Mouse (Mus musculus): ENCODE results near the gene Tamm41. TPM values are rescaled to one million over a fixed set of nuclear protein-coding genes. Genes with fewer than 3 reads are reported as not detected.

The Tamm41 gene
- polyA plus RNA-seq, 1 experiment = 42.8 TPM

DNA sequence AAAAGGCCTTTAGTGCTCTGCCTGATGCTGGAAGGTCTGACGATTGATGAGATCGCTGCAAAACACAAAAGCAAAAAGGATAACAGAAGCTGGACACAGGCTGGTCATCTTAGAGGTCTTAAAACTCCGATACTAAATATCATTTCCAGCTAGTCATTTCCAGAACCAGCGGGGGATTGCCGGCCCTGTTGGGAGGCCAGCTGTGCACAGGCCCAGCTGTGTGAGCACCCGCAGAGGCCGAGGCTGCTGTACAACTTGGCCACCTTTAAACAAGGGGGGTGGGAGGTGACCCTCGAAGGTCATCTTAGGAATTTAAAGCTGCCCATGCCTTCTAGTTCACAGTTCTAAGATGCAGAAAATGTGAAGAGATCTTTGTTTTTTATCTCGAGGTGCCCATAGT, 26.9 kb downstream of the Tamm41 start:
- no peak for TF ChIP-seq CTCF (IDR thresholded peaks at IDR 0.05; ENCODE audit: borderline replicate concordance, control insufficient read depth, extremely low read depth, insufficient read depth, low read length, poor library complexity)
- TF ChIP-seq POLR2A (IDR thresholded peaks at IDR 0.05; ENCODE audit: control insufficient read depth, extremely low read depth, insufficient read depth, low read length, poor library complexity) = no peak
- H3K27ac ChIP-seq (ENCODE audit: control insufficient read depth, insufficient read depth, low read length) = no peak overlapping the region
- no peaks in the 10 kb centered on the region for H3K27me3 ChIP-seq (ENCODE audit: control insufficient read depth, insufficient read depth, low read length)
- peaks cover 4% of the 10 kb centered on the region for H3K4me1 ChIP-seq (replicated peaks; ENCODE audit: control insufficient read depth, insufficient read depth, low read length)
- DNase-seq = no peak
- WGBS = 94% methylated on average over 9 of the region's 9 CpGs
- peaks cover 5% of the 10 kb centered on the region; the same call in 1 of the 2 replicates for H3K36me3 ChIP-seq (ENCODE audit: control insufficient read depth, insufficient read depth, low read length)
- H3K4me3 ChIP-seq (ENCODE audit: control insufficient read depth, insufficient read depth, low read length) = no peak overlapping the region

DNA sequence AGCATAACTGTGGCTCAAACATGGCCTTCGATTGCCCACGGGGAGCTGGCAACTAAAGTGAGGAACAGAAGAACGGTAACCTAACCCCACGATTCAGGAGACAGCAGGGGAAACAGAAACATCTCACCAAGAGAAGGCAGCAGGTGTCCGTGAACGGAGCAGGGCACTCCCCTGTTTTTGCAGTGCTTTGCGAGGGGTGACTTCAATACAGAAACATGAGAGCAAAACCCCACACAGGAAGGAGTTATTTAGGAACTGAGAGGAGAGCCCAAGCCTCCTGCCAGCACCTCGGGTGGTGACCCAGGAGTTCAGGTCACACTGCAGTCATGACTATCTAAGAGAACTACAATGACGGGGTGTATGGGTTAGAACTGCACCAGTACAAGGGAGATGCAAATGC, 27.4 kb downstream of the Tamm41 start:
- 88% methylated on average over 9 of the region's 9 CpGs for WGBS
- no peak for TF ChIP-seq CTCF (IDR thresholded peaks at IDR 0.05; ENCODE audit: borderline replicate concordance, control insufficient read depth, extremely low read depth, insufficient read depth, low read length, poor library complexity)
- no peak for TF ChIP-seq POLR2A (IDR thresholded peaks at IDR 0.05; ENCODE audit: control insufficient read depth, extremely low read depth, insufficient read depth, low read length, poor library complexity)
- no peaks in the 10 kb centered on the region for H3K27me3 ChIP-seq (ENCODE audit: control insufficient read depth, insufficient read depth, low read length)
- H3K36me3 ChIP-seq (ENCODE audit: control insufficient read depth, insufficient read depth, low read length) = no peaks in the 10 kb centered on the region; the same call in 1 of the 2 replicates
- DNase-seq = no peak
- no peak overlapping the region for H3K4me3 ChIP-seq (ENCODE audit: control insufficient read depth, insufficient read depth, low read length)
- no peak overlapping the region for H3K27ac ChIP-seq (ENCODE audit: control insufficient read depth, insufficient read depth, low read length)
- H3K4me1 ChIP-seq (replicated peaks; ENCODE audit: control insufficient read depth, insufficient read depth, low read length) = peaks cover 4% of the 10 kb centered on the region

DNA sequence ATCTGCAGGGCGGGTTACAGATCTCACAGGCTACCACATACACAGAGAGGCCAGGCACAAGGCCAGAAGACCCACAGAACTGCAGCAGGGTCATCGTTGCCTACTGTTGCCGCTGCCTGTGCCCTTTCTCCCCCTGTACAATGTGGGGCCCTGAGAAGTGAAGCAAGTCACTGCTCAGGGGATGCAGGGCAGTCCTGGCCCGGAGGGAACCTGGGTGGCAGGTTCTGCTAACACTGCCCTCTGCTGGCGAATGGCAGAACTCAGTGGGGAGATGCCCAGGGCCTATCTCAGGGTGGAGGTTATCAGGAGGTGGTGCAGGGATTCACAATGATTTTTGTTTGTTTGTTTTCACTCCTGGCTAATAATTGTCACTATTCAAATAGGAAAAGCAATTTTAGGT, 29.9 kb downstream of the Tamm41 start:
- 35% methylated on average over 5 of the region's 5 CpGs for WGBS
- no peak for TF ChIP-seq POLR2A (IDR thresholded peaks at IDR 0.05; ENCODE audit: control insufficient read depth, extremely low read depth, insufficient read depth, low read length, poor library complexity)
- peak; percentile 94 for TF ChIP-seq CTCF (IDR thresholded peaks at IDR 0.05; ENCODE audit: borderline replicate concordance, control insufficient read depth, extremely low read depth, insufficient read depth, low read length, poor library complexity)
- Histone ChIP-seq H3K4me1 (replicated peaks; ENCODE audit: control insufficient read depth, insufficient read depth, low read length) (peaks cover 4% of the 10 kb centered on the region), H3K36me3 (ENCODE audit: control insufficient read depth, insufficient read depth, low read length) (no peaks in the 10 kb centered on the region), H3K4me3 (ENCODE audit: control insufficient read depth, insufficient read depth, low read length) (no peak overlapping the region), H3K27ac (ENCODE audit: control insufficient read depth, insufficient read depth, low read length) (no peak overlapping the region), H3K27me3 (ENCODE audit: control insufficient read depth, insufficient read depth, low read length) (no peaks in the 10 kb centered on the region)
- peak; percentile 77 for DNase-seq

DNA sequence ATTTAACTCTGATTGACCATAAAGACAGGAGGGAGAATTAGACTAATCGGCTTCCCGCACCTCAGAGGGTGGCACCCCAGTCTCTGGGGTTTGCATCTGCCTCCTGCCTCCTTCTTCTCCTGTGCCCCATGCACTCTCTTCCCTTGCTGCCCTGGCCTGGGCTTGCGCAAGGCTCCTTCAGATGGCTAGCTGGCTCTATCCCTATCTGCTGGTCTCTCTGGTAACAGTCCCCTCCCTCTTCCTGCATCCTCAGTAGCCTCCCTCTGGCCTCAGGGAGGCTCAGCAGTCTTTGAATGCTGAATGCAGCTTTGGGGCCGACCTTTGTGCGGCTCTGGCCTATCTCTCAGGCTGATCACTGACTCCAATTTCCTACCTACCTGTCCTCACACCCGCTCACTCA, 30.7 kb downstream of the Tamm41 start:
- DNase-seq = no peak
- no peak overlapping the region for H3K4me3 ChIP-seq (ENCODE audit: control insufficient read depth, insufficient read depth, low read length)
- H3K27me3 ChIP-seq (ENCODE audit: control insufficient read depth, insufficient read depth, low read length) = no peaks in the 10 kb centered on the region
- TF ChIP-seq POLR2A (IDR thresholded peaks at IDR 0.05; ENCODE audit: control insufficient read depth, extremely low read depth, insufficient read depth, low read length, poor library complexity) (no peak), CTCF (IDR thresholded peaks at IDR 0.05; ENCODE audit: borderline replicate concordance, control insufficient read depth, extremely low read depth, insufficient read depth, low read length, poor library complexity) (no peak)
- H3K4me1 ChIP-seq (replicated peaks; ENCODE audit: control insufficient read depth, insufficient read depth, low read length) = peaks cover 4% of the 10 kb centered on the region
- no peaks in the 10 kb centered on the region for H3K36me3 ChIP-seq (ENCODE audit: control insufficient read depth, insufficient read depth, low read length)
- H3K27ac ChIP-seq (ENCODE audit: control insufficient read depth, insufficient read depth, low read length) = no peak overlapping the region
- 96% methylated on average over 6 of the region's 6 CpGs for WGBS

DNA sequence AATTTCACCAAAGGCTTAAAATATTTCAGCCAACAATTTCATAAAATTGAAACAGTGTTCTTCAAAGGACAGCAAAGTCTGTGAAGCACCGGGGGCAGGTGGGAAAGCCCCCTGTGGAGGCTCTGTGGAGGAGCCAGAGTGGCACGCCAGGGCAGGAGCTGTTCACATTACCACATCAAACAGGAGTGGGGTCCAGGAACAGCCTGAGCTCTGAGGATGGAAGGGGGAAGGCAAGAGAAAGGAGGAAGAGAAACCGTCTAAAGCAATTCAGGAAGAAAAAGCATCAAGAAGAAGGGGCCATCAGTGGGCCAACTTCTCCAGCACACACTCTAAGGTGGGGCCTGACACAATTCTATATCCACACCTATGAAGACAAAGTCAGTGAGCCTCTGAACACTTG, 31.6 kb downstream of the Tamm41 start:
- 8% methylated on average over 3 of the region's 3 CpGs for WGBS
- TF ChIP-seq POLR2A (IDR thresholded peaks at IDR 0.05; ENCODE audit: control insufficient read depth, extremely low read depth, insufficient read depth, low read length, poor library complexity) (no peak), CTCF (IDR thresholded peaks at IDR 0.05; ENCODE audit: borderline replicate concordance, control insufficient read depth, extremely low read depth, insufficient read depth, low read length, poor library complexity) (no peak)
- no peak for DNase-seq

DNA sequence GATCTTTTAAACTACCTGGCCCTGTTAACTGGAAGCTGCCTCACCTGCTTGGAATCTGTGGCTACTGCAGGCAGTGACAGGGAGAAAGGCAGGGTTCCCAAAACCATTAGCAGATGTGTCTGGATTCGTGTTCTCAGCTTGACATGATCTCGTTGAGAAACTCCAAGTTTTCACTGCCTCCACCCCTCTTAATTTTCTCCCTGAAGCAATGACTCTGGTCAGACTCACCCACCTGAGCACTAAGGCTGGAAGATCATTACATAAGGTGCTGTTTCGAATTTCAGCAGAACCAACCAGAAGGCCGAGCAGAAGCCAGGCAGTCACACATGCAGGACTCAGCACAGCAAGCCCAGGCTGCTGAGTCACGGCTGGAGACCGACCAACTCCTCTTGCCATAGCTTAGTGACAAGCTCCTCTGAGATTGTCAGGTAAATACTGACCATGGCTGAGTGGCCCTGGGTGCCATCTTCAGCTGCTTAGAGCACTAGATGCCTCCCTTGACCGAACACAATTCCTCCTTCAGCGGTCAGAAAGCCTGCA, 32.3 kb downstream of the Tamm41 start:
- H3K27me3 ChIP-seq (ENCODE audit: control insufficient read depth, insufficient read depth, low read length) = no peaks in the 10 kb centered on the region
- no peaks in the 10 kb centered on the region for H3K36me3 ChIP-seq (ENCODE audit: control insufficient read depth, insufficient read depth, low read length)
- no peak overlapping the region for H3K27ac ChIP-seq (ENCODE audit: control insufficient read depth, insufficient read depth, low read length)
- TF ChIP-seq POLR2A (IDR thresholded peaks at IDR 0.05; ENCODE audit: control insufficient read depth, extremely low read depth, insufficient read depth, low read length, poor library complexity) = no peak
- TF ChIP-seq CTCF (IDR thresholded peaks at IDR 0.05; ENCODE audit: borderline replicate concordance, control insufficient read depth, extremely low read depth, insufficient read depth, low read length, poor library complexity) = no peak
- no peak for DNase-seq
- WGBS = 94% methylated on average over 8 of the region's 8 CpGs
- H3K4me1 ChIP-seq (replicated peaks; ENCODE audit: control insufficient read depth, insufficient read depth, low read length) = peaks cover 4% of the 10 kb centered on the region
- no peak overlapping the region for H3K4me3 ChIP-seq (ENCODE audit: control insufficient read depth, insufficient read depth, low read length)

More for the DNA sequence above, 31.6 kb downstream of the Tamm41 start:
- Histone ChIP-seq H3K4me1 (replicated peaks; ENCODE audit: control insufficient read depth, insufficient read depth, low read length) (peaks cover 4% of the 10 kb centered on the region), H3K27me3 (ENCODE audit: control insufficient read depth, insufficient read depth, low read length) (no peaks in the 10 kb centered on the region), H3K4me3 (ENCODE audit: control insufficient read depth, insufficient read depth, low read length) (no peak overlapping the region), H3K27ac (ENCODE audit: control insufficient read depth, insufficient read depth, low read length) (no peak overlapping the region), H3K36me3 (ENCODE audit: control insufficient read depth, insufficient read depth, low read length) (no peaks in the 10 kb centered on the region)

DNA sequence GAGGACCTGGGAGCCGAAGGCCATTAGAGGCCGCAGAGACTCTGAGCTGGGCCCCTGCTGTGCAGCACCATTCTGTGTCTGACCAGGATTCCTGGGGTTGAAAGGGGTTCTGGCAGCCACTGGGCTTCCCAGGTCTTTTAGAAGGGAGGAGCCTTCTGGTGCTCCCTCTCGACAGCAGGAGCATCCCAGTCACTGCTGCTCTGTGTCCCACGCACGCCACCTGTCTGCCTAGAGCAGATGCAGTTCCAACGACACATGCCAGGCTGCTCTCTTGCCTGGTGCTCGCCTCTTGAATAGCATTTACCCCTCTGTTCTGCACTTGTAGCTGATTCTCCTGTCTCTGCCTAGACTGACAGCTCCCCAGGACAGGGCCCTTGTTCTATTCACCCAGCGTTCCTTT, 33.0 kb downstream of the Tamm41 start:
- H3K27ac ChIP-seq (ENCODE audit: control insufficient read depth, insufficient read depth, low read length) = no peak overlapping the region
- WGBS = 96% methylated on average over 8 of the region's 8 CpGs
- H3K4me3 ChIP-seq (ENCODE audit: control insufficient read depth, insufficient read depth, low read length) = no peak overlapping the region
- TF ChIP-seq POLR2A (IDR thresholded peaks at IDR 0.05; ENCODE audit: control insufficient read depth, extremely low read depth, insufficient read depth, low read length, poor library complexity) (no peak), CTCF (IDR thresholded peaks at IDR 0.05; ENCODE audit: borderline replicate concordance, control insufficient read depth, extremely low read depth, insufficient read depth, low read length, poor library complexity) (no peak)
- H3K36me3 ChIP-seq (ENCODE audit: control insufficient read depth, insufficient read depth, low read length) = no peaks in the 10 kb centered on the region
- no peaks in the 10 kb centered on the region for H3K27me3 ChIP-seq (ENCODE audit: control insufficient read depth, insufficient read depth, low read length)
- peaks cover 4% of the 10 kb centered on the region for H3K4me1 ChIP-seq (replicated peaks; ENCODE audit: control insufficient read depth, insufficient read depth, low read length)
- DNase-seq = no peak

All from thymus, adult 2 months (tissue).